Mouse (Mus musculus): Measurements from ENCODE around the gene Gng8. TPM values are rescaled to one million over a fixed set of nuclear protein-coding genes. Genes with fewer than 3 reads are reported as not detected.

Gng8 gene
- polyA plus RNA-seq, 1 experiment from 2014 or later = 10.2 TPM

- peaks cover 22% of the 10 kb centered on the region for H3K4me1 ChIP-seq (ENCODE audit: control insufficient read depth, insufficient read depth, low read length)
- no peak overlapping the region for H3K27ac ChIP-seq (ENCODE audit: low read depth, low read length)
- H3K4me2 ChIP-seq = peak overlapping the region; percentile 45
These were observed 2.7 kb downstream of the Gng8 start for GRCm38 (mm10) chr7:16894279-16894678.

GRCm38 (mm10) chr7:16895000-16895399 is 3.4 kb downstream of the Gng8 start:
- Histone ChIP-seq H3K4me3 (ENCODE audit: low read depth, low read length) (peak overlapping the region; percentile 14; the same call in 1 of the 2 replicates), H3K4me1 (ENCODE audit: control insufficient read depth, insufficient read depth, low read length) (peaks cover 22% of the 10 kb centered on the region), H3K9ac (ENCODE audit: low read length) (peak overlapping the region; percentile 24; the same call in 1 of the 2 replicates), H3K9me3 (ENCODE audit: control insufficient read depth, low read length) (no peaks in the 10 kb centered on the region), H3K4me2 (peak overlapping the region; percentile 45), H3K36me3 (ENCODE audit: control insufficient read depth, insufficient read depth, low read length) (no peaks in the 10 kb centered on the region), H3K27ac (ENCODE audit: low read depth, low read length) (no peak overlapping the region), H3K27me3 (ENCODE audit: control insufficient read depth, insufficient read depth, low read length) (peaks cover 31% of the 10 kb centered on the region)
- ATAC-seq (ENCODE audit: low FRiP score) (peak; percentile 60), DNase-seq (ENCODE audit: low spot score, missing footprints) (peak; percentile 98)
- WGBS = under 1% methylated on average over 24 of the region's 24 CpGs

More at GRCm38 (mm10) chr7:16894279-16894678, 2.7 kb downstream of the Gng8 start:
- no peak overlapping the region for H3K9ac ChIP-seq (ENCODE audit: low read length)
- H3K9me3 ChIP-seq (ENCODE audit: control insufficient read depth, low read length) = no peaks in the 10 kb centered on the region
- peaks cover 31% of the 10 kb centered on the region for H3K27me3 ChIP-seq (ENCODE audit: control insufficient read depth, insufficient read depth, low read length)
- peak; percentile 23 for ATAC-seq (ENCODE audit: low FRiP score)
- WGBS = 0% methylated on average over 4 of the region's 4 CpGs
- DNase-seq (ENCODE audit: low spot score, missing footprints) = no peak
- no peaks in the 10 kb centered on the region for H3K36me3 ChIP-seq (ENCODE audit: control insufficient read depth, insufficient read depth, low read length)
- H3K4me3 ChIP-seq (ENCODE audit: low read depth, low read length) = no peak overlapping the region

GRCm38 (mm10) chr7:16895511-16895910 is 3.9 kb downstream of the Gng8 start:
- Histone ChIP-seq H3K9me3 (ENCODE audit: control insufficient read depth, low read length) (no peaks in the 10 kb centered on the region), H3K4me2 (peak overlapping the region; percentile 45), H3K4me1 (ENCODE audit: control insufficient read depth, insufficient read depth, low read length) (peaks cover 25% of the 10 kb centered on the region), H3K27me3 (ENCODE audit: control insufficient read depth, insufficient read depth, low read length) (peaks cover 28% of the 10 kb centered on the region), H3K27ac (ENCODE audit: low read depth, low read length) (no peak overlapping the region), H3K4me3 (ENCODE audit: low read depth, low read length) (peak overlapping the region; percentile 14; the same call in 1 of the 2 replicates), H3K36me3 (ENCODE audit: control insufficient read depth, insufficient read depth, low read length) (no peaks in the 10 kb centered on the region), H3K9ac (ENCODE audit: low read length) (peak overlapping the region; percentile 24; the same call in 1 of the 2 replicates)
- no peak for DNase-seq (ENCODE audit: low spot score, missing footprints)
- 33% methylated on average over 10 of the region's 10 CpGs for WGBS
- no peak for ATAC-seq (ENCODE audit: low FRiP score)

GRCm38 (mm10) chr7:16900526-16900925 is 8.9 kb downstream of the Gng8 start:
- Histone ChIP-seq H3K9ac (ENCODE audit: low read length) (0 out of 2 replicates have a peak overlapping the region, but pooled peaks have one; percentile 25), H3K27ac (ENCODE audit: low read depth, low read length) (no peak overlapping the region), H3K36me3 (ENCODE audit: control insufficient read depth, insufficient read depth, low read length) (no peaks in the 10 kb centered on the region), H3K4me1 (ENCODE audit: control insufficient read depth, insufficient read depth, low read length) (peaks cover 8% of the 10 kb centered on the region), H3K4me2 (no peak overlapping the region), H3K4me3 (ENCODE audit: low read depth, low read length) (no peak overlapping the region), H3K9me3 (ENCODE audit: control insufficient read depth, low read length) (no peaks in the 10 kb centered on the region), H3K27me3 (ENCODE audit: control insufficient read depth, insufficient read depth, low read length) (no peaks in the 10 kb centered on the region)
- 17% methylated on average over 5 of the region's 5 CpGs for WGBS
- no peak for DNase-seq (ENCODE audit: low spot score, missing footprints)
- peak; percentile 26; the same call in 1 of the 2 replicates for ATAC-seq (ENCODE audit: low FRiP score)

- no peaks in the 10 kb centered on the region for H3K9me3 ChIP-seq (ENCODE audit: control insufficient read depth, low read length)
- no peak overlapping the region for H3K4me3 ChIP-seq (ENCODE audit: low read depth, low read length)
- H3K9ac ChIP-seq (ENCODE audit: low read length) = no peak overlapping the region
- H3K27ac ChIP-seq (ENCODE audit: low read depth, low read length) = no peak overlapping the region
- ATAC-seq (ENCODE audit: low FRiP score) (no peak), DNase-seq (ENCODE audit: low spot score, missing footprints) (no peak)
- H3K27me3 ChIP-seq (ENCODE audit: control insufficient read depth, insufficient read depth, low read length) = no peaks in the 10 kb centered on the region
- no peaks in the 10 kb centered on the region for H3K36me3 ChIP-seq (ENCODE audit: control insufficient read depth, insufficient read depth, low read length)
- 78% methylated on average over 2 of the region's 2 CpGs for WGBS
- no peak overlapping the region for H3K4me2 ChIP-seq
- H3K4me1 ChIP-seq (ENCODE audit: control insufficient read depth, insufficient read depth, low read length) = peaks cover 7% of the 10 kb centered on the region
These were observed 11.9 kb downstream of the Gng8 start for GRCm38 (mm10) chr7:16903439-16903955.

GRCm38 (mm10) chr7:16904120-16904675 is 12.6 kb downstream of the Gng8 start:
- Histone ChIP-seq H3K27me3 (ENCODE audit: control insufficient read depth, insufficient read depth, low read length) (no peaks in the 10 kb centered on the region), H3K4me2 (no peak overlapping the region), H3K9ac (ENCODE audit: low read length) (no peak overlapping the region), H3K4me3 (ENCODE audit: low read depth, low read length) (no peak overlapping the region), H3K4me1 (ENCODE audit: control insufficient read depth, insufficient read depth, low read length) (peaks cover 7% of the 10 kb centered on the region), H3K9me3 (ENCODE audit: control insufficient read depth, low read length) (no peaks in the 10 kb centered on the region), H3K27ac (ENCODE audit: low read depth, low read length) (no peak overlapping the region), H3K36me3 (ENCODE audit: control insufficient read depth, insufficient read depth, low read length) (no peaks in the 10 kb centered on the region)
- DNase-seq (ENCODE audit: low spot score, missing footprints) (no peak), ATAC-seq (ENCODE audit: low FRiP score) (no peak)
- 54% methylated on average over 8 of the region's 10 CpGs for WGBS

- no peak for DNase-seq (ENCODE audit: low spot score, missing footprints)
- H3K27me3 ChIP-seq (ENCODE audit: control insufficient read depth, insufficient read depth, low read length) = no peaks in the 10 kb centered on the region
- H3K9me3 ChIP-seq (ENCODE audit: control insufficient read depth, low read length) = no peaks in the 10 kb centered on the region
- no peak overlapping the region for H3K4me3 ChIP-seq (ENCODE audit: low read depth, low read length)
- WGBS = 52% methylated on average over 9 of the region's 9 CpGs
- H3K36me3 ChIP-seq (ENCODE audit: control insufficient read depth, insufficient read depth, low read length) = no peaks in the 10 kb centered on the region
- H3K4me2 ChIP-seq = no peak overlapping the region
- H3K27ac ChIP-seq (ENCODE audit: low read depth, low read length) = no peak overlapping the region
- no peak for ATAC-seq (ENCODE audit: low FRiP score)
- H3K9ac ChIP-seq (ENCODE audit: low read length) = no peak overlapping the region
- peaks cover 3% of the 10 kb centered on the region for H3K4me1 ChIP-seq (ENCODE audit: control insufficient read depth, insufficient read depth, low read length)
These were observed 14.0 kb downstream of the Gng8 start for GRCm38 (mm10) chr7:16905491-16906021.

GRCm38 (mm10) chr7:16906281-16906680 is 14.7 kb downstream of the Gng8 start, which contains the start of gene Ptgir:
Gene Ptgir (plus strand): TSS chr7:16906490.
- no peaks in the 10 kb centered on the region; the same call in 1 of the 2 replicates for H3K4me1 ChIP-seq (ENCODE audit: control insufficient read depth, insufficient read depth, low read length)
- WGBS = 22% methylated on average over 6 of the region's 6 CpGs
- H3K4me2 ChIP-seq = no peak within 1 kb of the TSS
- DNase-seq (ENCODE audit: low spot score, missing footprints) (no peak), ATAC-seq (ENCODE audit: low FRiP score) (peak; percentile 49; the same call in 1 of the 2 replicates)
- no peak within 1 kb of the TSS for H3K9ac ChIP-seq (ENCODE audit: low read length)
- H3K9me3 ChIP-seq (ENCODE audit: control insufficient read depth, low read length) = no peaks in the 10 kb centered on the region
- H3K27ac ChIP-seq (ENCODE audit: low read depth, low read length) = no peak within 1 kb of the TSS
- H3K4me3 ChIP-seq (ENCODE audit: low read depth, low read length) = no peak within 1 kb of the TSS
- H3K36me3 ChIP-seq (ENCODE audit: control insufficient read depth, insufficient read depth, low read length) = no peaks in the 10 kb centered on the region
- no peaks in the 10 kb centered on the region for H3K27me3 ChIP-seq (ENCODE audit: control insufficient read depth, insufficient read depth, low read length)

GRCm38 (mm10) chr7:16906889-16907559 is 15.4 kb downstream of the Gng8 start:
- Histone ChIP-seq H3K9me3 (ENCODE audit: control insufficient read depth, low read length) (no peaks in the 10 kb centered on the region), H3K9ac (ENCODE audit: low read length) (no peak overlapping the region), H3K27ac (ENCODE audit: low read depth, low read length) (no peak overlapping the region), H3K4me3 (ENCODE audit: low read depth, low read length) (no peak overlapping the region), H3K36me3 (ENCODE audit: control insufficient read depth, insufficient read depth, low read length) (no peaks in the 10 kb centered on the region), H3K4me1 (ENCODE audit: control insufficient read depth, insufficient read depth, low read length) (no peaks in the 10 kb centered on the region; the same call in 1 of the 2 replicates), H3K4me2 (no peak overlapping the region), H3K27me3 (ENCODE audit: control insufficient read depth, insufficient read depth, low read length) (no peaks in the 10 kb centered on the region)
- WGBS = 91% methylated on average over 41 of the region's 41 CpGs
- ATAC-seq (ENCODE audit: low FRiP score) = no peak
- DNase-seq (ENCODE audit: low spot score, missing footprints) = no peak
